Mouse (Mus musculus) layer of hippocampus, postnatal 14 days (tissue): ENCODE data around the gene Tssk1. TPM values are rescaled to one million over a fixed set of nuclear protein-coding genes. Genes with fewer than 3 reads are reported as not detected.
A peak's percentile ranks its signal among the peaks of the same experiment; 100 is the strongest.

Source experiments
- DNase-seq, 2 experiments: peaks; one replicate each; pipeline ENCODE4 v3.0.0; 2021 to 2022; ENCODE audit warnings: low spot score in 2 of 2, mixed read lengths in 1 of 2
- total RNA-seq, 2 experiments: library from RNA; stranded (reverse); gene quantifications; 2 replicates each; pipeline ENCODE4 v1.2.3; 2021

Tssk1 gene
- total RNA-seq, 2 experiments from 2014 or later: not detected

DNA sequence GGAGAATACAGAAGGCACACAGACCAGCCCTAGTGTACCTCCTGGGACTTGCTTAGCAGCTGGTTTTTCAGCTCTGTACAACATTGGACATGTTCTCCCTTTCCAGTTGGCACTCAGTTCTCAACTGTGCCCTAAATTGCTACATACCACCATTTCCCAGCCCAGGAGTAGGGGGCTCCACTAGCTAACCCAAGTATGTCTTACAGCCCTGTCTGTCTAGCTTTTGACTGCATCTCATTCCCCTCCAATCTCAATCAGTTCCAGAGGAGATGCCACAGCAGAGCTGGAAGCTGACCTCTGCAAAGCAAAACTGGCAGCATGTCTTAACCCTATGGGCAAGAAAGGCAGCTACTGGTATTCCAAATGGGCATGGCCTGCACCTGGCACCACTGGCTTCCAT lies 2.1 kb downstream of the Tssk1 start:
- no peak for DNase-seq

DNA sequence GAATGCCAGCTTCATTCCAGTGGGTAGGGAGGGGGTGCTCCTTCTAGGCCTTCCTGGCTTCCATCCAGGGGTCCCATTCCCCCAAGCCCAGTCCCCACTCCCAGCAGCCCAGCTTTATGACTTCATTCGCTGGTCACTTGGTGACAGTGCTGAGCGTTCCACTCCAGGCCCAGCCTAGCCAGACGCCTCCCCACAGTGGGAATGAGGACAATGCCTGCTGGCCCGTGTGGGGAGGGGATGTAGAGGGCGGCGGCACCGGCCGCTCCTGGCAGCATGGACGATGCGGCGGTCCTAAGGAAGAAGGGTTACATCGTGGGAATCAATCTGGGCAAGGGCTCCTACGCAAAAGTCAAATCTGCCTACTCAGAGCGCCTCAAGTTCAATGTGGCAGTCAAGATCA lies 4.4 kb downstream of the Tssk1 start, which contains the start of the genes Dgcr2 and Tssk2:
Dgcr2 (minus strand) TSS at position 101 of the 400 bp plus-strand sequence.
Tssk2 (plus strand) TSS at position 176 of the 400 bp plus-strand sequence.
- DNase-seq: no peak

DNA sequence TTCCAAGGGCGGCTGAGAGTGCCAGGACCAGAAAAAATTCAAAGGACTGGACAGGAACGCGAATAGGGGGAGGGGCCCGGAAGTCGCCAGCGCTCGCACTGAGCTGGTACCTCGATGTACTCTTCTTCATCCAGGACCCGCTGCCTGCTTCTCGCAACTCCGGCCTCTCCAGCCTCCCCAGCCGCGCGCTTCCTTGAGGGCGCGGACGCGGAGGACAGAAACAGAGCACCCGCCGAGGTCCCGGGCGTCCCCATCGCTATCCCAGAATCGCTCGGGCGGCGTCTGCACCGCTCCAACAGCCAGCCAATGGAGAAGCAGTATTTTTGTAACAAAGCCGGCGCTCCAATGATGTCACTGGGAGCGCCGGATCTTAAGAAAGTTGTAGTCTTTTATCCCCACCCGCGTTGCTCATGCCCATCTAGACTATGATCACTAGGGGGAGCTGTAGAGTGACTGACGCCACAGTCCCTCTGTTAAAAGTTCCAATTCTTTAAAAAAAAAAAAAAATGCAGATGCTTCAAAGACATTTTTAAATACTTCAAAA lies 17.1 kb downstream of the Tssk1 start, which contains the start of gene Ess2:
Ess2 (minus strand) TSS at position 297 of the 544 bp plus-strand sequence.
- DNase-seq: peak; percentile 89 to 96

DNA sequence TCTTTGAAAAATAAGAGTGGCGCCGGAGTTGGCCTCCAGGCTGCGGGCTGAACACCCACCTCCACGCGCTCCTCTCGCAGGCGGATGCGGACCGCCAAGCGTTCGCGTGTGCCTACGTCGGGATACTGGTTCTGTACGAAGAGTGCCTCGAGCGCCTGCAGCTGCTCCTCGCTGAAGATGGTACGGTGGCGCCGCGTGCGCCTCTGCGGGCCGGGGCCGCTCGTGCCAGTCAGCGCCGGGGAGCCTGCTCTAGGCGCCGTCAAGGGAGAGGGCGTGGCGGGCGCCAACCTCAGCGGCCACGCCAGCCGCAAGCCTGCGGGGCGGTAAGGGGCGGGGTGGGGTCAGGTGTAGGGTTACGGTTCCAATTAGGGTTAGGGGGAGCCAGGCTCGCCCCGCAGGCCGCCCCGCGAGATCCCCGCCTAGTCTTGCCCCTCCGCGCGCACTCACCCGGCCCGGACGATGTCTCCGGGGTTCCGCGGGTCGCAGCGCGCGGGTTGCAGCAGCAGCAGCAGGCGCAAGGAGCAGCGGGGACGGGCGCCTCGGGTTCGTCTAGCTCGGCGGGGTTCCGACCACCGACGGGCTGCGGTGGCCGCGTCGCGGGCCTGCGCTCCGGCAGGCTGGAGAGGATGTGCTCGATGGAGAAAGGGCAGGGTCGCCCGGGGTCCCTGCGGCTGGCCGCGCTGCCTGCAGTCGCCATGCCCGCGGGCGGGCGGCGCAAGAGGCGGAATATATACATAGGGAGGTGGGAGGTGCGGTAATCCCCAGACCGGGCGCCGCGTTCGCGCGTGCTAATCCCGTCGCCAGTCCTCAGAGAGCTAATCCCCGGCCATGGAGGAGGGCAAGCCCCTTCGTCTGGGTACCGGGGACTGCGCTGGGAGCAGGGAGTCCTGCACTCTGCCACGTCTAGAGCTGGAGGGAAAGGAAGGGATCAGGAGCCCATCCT lies 20.6 kb downstream of the Tssk1 start, which contains the start of gene Gsc2:
Gsc2 (minus strand) TSS at position 753 of the 943 bp plus-strand sequence.
- no peak for DNase-seq

DNA sequence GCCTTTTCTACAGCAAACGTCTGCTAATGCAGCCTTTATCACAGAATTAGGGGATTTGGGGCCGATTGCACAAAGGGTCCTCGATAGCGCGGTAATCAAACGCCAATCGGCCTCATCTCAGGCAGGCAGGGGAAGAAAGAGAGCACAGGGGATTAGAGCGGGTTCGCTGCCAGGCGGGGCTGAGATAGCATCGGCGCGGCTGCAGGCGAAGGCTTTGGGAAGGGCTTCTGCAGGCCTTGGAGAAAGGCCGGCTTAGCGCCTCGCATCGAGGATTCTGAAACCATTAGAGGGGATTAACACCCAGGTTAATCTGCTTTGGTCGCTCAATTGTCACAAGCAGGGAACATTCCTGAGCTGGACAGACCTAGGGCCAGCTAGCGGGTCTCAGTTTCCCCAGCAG lies 26.6 kb downstream of the Tssk1 start:
- no peak for DNase-seq

DNA sequence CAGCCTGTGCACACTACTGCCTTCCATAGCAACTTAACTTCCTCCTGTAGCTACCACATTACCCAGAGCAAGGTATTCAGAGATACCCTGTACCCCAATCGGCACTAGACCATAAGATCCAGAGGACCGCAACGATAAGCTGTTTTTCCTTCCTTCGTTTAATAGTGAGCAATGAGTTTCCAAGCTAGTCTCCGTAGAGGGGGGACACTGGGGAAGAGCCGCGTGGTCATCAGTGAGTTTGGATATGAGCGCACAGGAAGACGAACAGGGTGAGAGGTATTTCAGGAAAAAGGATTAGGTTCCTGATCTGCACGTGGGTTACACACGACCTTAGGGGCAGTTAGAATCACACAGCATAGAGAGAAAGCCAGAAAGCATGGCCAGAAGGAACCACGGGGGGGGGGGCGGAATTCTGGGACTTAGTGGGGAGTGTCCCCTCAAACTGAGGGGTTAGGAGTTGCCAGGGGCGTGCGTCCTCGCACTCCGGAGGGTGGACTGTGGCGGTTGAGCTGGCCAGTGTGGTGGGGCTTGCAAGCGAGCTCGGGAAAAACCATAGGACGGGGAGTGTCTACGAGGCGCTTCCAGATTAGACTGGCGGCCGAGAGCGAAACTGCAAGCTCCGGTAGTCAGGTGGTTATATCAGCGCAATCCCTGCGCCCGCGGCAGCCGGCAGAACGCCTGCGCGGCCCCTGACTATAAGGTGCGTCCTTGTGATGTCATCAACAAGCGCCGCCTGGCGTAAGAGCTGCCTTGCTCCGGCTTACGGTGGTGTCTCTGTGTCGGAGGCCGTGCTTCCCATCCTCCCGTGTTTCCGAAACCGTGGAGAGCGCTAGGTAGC lies 27.5 kb downstream of the Tssk1 start:
- DNase-seq: peak; percentile 95 to 97

DNA sequence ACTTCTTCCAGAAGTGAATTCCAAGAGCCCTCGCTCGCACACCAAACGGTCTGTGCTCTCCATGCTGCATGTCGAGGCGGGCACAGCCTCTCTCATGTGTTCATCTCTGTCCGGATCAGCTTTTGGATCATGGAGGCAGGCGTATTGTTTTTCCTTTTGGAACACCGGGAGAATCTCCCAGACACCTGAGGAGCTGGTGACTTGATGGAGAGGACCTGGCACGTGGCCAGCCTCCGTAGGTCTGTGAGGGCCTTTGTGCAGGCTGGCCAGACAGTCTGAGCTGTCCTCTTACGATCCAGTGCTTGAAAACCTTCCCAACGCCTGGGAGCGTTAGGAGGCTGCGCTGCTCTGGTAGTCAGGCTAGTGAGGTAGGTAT lies 28.1 kb downstream of the Tssk1 start:
- DNase-seq: no peak

DNA sequence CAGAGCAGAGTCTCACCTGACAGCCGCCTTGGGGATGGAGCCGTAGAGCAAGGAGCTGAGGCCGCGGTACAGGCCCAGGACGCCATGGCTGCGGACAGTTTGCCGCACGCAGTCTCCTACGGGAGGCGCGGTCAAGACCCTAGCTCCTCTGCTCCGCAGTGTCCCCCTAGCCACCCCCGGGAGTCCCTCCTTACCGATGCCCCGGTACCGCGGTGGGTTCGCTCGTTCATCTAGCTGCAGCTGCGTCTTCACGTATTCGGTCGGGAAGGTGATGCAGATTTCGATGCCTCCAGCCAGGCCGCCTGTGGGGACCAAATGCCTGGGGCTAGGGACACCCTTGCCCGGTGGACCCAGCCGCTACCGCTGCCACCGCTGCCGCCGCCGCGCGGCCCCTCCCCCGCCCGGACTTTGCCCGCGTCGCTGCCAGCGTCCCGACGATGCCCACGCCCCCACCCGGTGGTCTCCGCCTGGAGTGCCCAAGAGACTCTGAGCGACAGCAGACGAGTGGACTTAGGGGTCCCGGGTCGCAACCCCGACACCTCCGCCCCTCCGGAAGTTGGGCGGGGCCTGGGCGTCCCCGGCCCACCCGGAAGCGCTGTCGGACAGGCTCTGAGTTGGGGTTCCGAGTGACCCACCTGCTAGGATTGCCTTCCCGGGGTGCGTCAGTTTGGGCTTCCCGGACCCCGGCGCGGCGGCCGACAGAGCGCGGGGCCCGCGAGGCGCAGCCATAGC lies 33.5 kb downstream of the Tssk1 start:
- DNase-seq: peak in 1 of 2 experiments; percentile 29

DNA sequence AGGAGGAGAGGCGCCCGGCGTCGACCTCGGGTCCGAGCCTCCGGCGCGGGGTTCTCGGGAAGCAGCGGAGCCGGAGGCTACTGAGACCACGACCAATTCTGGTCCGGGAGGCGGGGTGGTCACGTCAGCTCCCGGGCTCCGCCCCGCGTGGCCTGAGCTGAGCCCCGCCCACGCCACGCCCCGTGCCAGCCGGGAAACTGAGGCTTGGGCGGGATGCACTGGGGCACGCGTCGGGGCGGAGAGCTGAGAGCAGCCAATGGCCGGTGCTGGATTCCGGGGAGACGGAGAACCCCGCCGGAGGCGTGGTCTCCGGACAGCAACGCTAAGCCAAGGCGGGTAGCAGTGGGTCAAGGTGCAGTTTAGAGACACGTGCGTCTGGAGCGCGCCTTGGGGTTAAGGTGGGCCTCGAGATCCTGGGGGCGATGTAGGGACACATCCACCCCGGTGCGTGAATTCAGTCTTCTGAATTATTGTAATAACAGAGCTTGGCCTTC lies 34.1 kb downstream of the Tssk1 start, which contains the start of gene Slc25a1:
Slc25a1 (minus strand) TSS at position 133 of the 494 bp plus-strand sequence.
- DNase-seq: peak; percentile 77 to 88

DNA sequence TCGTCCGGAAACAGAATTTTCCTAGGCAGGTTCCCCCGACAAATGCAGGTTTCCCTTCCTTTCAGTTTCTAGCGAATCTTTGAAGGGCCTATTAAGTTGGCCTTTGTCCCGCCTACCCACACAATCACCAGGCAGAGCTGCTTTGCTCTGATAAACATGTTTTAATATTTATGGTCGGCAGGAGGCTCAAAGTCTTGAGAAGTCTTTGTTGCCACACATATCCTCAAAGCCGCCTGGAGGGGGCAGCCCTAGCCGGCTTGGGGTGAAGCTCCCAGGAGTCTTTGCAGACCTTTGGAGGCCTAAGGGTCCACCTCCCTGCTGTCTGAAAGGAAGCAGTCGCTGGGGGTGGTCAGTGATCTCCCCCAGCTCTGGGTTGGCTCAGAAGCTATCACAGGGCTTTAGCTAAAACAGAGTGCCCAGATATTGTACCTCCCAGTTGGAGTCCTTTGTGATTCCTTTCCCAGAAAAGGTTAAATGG lies 34.6 kb downstream of the Tssk1 start:
- peak; percentile 61 to 66 for DNase-seq

DNA sequence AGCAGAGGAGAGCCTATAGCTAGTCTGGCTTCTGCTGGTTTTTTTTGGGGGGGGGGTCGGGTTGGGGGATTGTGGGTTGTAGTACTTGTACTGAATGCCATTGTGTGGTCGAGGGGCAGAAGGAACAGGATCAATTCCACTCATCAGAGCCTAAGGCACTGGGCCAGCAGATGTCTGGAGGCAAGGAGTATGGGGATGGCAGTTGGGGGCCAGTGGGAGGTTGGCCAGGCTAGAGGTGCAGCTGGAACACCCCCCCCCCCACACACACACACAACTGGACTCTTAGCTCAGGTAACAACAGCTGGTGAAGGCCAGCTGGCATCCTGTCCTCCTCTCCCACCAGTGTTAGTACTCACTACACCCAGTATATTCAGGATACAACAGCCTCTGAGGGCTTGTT lies 35.2 kb downstream of the Tssk1 start:
- DNase-seq: no peak

DNA sequence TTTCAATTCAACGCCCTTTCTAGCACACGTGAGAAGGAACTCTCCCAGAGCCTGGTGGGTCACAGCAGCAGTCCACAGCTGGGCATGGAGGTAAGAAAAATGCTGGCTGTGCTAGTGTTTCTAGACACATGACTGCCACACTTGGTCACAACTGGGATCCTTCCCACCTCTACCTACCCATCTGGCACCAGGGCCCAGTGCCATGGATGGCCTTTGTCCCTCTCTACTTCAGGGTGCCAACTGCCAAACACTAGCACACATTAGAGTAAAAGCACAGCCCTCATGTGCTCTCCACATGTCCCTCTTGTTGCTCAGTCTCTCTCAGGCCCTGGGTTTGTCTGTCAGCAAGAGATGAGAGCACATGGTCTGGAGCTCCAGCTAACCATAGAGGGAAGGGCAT lies 35.6 kb downstream of the Tssk1 start:
- no peak for DNase-seq

DNA sequence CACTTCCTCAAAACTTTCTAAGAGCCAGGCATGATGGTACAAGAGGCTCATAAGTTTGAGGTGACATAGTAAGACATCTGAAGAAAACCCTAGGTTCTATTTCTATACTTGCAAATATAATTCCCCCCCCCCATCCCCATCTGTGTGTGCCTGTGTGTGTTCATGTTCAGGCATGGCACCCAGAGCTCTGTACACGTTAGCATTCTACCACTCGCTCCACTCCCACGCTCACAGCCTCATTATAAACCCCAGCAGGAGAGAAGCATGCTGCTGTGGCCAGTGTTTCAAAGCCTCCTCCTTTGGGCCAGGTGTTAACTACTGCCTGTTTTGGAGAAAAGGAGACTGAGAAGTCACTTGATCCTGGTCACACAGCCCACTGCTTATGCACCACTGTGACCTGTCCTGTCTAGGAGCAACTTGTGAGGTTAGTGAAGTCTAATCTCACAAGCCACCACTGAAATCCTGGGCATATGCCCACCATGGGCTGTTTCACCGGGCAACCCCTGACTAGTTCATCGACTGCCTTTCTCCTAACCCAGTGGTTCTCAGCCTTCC lies 38.0 kb downstream of the Tssk1 start:
- no peak for DNase-seq

DNA sequence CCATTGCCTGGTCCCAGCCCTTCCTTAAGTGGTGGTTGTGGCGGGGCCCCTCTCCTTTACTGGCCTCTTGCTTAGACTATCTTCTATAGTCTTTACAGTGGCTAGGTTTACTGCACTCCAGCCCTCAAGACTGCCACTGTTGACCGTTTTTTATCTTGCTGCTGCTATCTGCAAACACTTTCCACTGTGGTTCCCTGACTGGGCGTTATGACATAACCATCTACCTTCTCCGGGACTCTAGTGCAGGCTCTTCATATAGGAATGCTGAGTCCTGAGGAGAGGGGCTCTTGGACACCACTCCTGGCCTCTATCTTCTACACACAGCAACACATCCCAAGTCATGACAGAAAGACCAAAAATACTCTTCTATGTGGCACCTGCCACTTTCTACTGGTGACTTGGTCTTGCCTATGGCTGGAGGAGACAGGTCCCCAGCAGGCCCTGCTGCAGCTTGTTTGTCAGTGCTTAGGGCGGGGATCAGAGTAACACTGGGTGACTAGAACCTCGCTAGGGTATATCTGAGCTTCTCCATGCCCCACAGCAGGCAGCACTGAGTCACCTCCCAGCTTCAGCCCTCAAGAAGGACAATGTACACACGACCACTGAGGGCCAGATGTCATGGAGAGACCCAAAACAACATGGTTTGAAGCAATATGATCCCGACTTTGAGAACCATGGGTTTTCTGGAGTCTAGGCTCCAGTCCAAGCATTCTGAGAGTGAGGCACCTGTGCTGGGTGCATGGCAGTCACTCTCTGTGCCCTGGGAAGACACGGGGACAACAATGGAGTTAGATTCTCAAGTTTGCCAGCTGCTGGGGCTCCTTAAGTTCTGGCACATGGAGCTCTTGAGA lies 39.8 kb downstream of the Tssk1 start:
- no peak for DNase-seq

DNA sequence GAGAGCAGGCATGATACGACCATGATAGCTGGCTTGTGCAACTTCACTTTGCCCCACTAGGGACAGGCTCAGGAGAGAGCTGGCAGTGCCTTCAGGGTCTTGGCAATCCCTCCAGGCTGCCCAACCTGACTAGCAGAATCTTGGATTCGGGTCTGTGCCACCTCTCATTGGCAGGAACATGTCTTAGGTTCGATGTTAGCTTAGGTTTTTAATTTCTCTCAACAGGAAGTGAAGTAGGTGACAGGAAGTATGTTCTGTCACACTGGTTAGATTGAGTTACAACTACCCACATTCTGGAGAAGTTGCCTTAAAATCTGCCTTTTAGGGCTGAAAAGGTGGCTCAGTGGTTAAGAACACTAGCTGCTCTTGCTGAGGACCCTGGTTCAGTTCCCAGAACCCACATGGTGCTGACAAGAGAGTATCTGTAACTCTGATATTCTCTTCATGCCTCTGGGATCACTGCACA lies 40.5 kb downstream of the Tssk1 start:
- no peak for DNase-seq

DNA sequence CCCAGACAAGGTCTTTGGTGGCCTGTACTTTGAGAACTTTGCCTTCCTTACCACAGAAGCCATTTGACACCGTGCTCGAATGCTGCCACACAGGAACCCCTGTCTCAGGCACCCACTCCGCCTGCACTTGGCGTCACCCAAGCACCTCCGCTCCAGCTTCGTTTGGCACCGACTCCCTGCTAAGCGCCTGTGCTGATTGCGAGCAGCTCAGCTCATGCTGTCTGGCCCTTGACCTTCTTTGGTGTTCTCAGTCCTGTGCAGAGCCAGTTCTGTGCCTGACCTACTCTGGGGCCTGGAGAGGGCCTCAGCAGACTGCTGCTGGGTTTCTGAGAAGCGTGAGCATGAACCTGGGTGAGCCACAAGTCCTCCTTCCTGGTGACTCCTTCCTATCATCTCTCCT lies 42.8 kb downstream of the Tssk1 start:
- DNase-seq: no peak

DNA sequence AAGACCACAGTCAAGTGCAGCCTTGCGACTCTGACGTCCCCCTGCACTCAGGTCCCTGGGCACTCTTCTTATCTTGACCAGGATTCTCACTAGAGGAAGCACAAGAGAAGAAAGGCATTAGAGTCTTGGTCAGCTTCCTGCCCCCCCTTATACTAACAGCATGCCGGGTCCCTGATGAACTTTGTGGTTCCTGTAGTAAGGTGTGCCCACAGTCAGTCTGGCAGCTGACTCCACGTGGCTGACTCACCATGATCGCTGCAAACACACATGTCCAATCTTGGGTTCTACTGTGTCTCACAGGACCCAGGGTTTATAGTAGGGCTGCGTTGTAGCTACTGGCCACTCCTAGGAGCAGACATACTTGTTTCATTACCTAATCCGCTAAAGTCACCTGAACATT lies 44.2 kb downstream of the Tssk1 start:
- DNase-seq: no peak

DNA sequence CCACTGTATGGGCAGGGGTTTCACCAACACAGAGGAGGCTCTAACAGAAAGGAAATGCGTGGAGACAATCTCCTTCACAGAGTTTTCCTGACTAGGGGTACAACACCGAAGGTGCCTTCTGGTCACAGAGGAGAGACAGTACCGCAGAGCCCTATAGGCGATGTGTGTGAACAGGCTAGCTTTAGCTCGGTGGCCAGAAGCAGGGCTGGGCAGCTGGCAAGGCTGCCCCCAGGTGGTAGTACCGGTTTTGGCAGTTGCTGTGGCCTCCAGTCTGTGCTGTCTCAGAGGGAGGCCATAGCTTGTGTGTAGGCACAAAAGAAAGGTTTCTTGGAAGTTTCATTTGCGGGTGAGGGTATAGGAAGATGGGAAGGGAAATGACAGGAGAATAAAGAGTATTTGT lies 44.8 kb downstream of the Tssk1 start:
- no peak for DNase-seq

DNA sequence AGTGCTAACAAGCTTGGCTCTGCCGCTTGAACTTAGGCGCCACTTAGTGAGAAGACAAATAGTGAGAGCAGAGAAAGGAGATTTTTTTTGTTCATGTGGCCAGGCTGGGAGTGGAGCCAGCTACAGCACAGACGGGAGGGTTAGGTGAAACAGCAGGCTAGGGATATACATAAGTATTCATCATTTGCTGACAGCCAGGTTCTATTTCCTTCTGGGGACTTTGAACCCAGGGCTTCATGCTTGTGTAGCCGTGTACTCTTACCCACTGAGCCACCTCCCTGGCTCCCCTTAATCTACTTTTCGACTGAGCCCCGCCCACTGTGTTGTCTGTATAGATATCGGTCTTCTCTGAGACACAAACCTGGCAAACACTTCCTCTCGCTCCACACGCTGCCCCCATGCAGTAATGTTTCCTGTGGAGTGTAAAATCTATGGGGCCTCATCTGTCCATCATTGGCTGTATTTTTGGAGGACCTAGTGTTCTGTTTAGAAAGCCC lies 45.3 kb downstream of the Tssk1 start:
- DNase-seq: no peak
